In genomic region chr11:93579626-93580025, GRCm38 (mm10) we compare ENCODE assay signal across 12 mouse cellular contexts.
"Had no signal": no experiment of that assay in that cellular context is flagged by ENCODE, and none has a peak within 500 bp of the region (broad histone marks: within the 10 kb centered on the region; RNA-seq: fewer than 3 reads in every experiment).

No protein-coding gene starts in this region.

- ATAC-seq: lung, postnatal 0 days had no signal

- H3K4me3 ChIP-seq: limb, embryonic 13.5 days; liver, embryonic 15.5 days; midbrain, embryonic 10.5 days had no signal

- H3K27ac ChIP-seq: limb, embryonic 13.5 days; liver, embryonic 15.5 days; midbrain, embryonic 10.5 days; stomach, postnatal 0 days had no signal

- H3K4me1 ChIP-seq: limb, embryonic 13.5 days; liver, embryonic 15.5 days; midbrain, embryonic 10.5 days had no signal

- H3K9me3 ChIP-seq: limb, embryonic 13.5 days; liver, embryonic 15.5 days; midbrain, embryonic 10.5 days had no signal

- H3K4me2 ChIP-seq: limb, embryonic 13.5 days; liver, embryonic 15.5 days had no signal

- H3K9ac ChIP-seq: limb, embryonic 13.5 days; liver, embryonic 15.5 days had no signal

- H3K36me3 ChIP-seq: limb, embryonic 13.5 days; liver, embryonic 15.5 days; midbrain, embryonic 10.5 days had no signal

- DNase-seq: kidney, adult 8-10 months; kidney, postnatal 25 days; left cerebral cortex, postnatal 4 days; lung, adult 2 months; lung, postnatal 4 days; right cerebral cortex, postnatal 14 days; thymus, postnatal 4 days had no signal

- H3K27me3 ChIP-seq: limb, embryonic 13.5 days; liver, embryonic 15.5 days had no signal
